Mouse (Mus musculus) forebrain, embryonic 15.5 days (tissue): Measurements from ENCODE around the gene Acot2. TPM values are rescaled to one million over a fixed set of nuclear protein-coding genes. Genes with fewer than 3 reads are reported as not detected.

Experiments
- polyA plus RNA-seq: library from polyadenylated mRNA; unstranded; fragments of >200 nt; fragmentation: Nextera tagmentation; extraction: Ambion mirVana; gene quantifications from 2 replicates; pipeline ENCODE4 v1.2.1, GENCODE M21; 2015

Gene Acot2
- polyA plus RNA-seq, 1 experiment from 2014 or later: 12.4 TPM

Other genes starting within 250 kb of the Acot2 start
- gene Papln, start 224.2 kb upstream of the Acot2 start, polyA plus RNA-seq: 0.15 and 0.20 TPM in 2 replicates
- 16.4 and 18.6 TPM in 2 replicates for gene Numb, start 65.9 kb upstream of the Acot2 start, polyA plus RNA-seq
- 13.0 and 13.7 TPM in 2 replicates for gene Riox1, start 37.3 kb upstream of the Acot2 start, polyA plus RNA-seq
- gene Heatr4, start 3.0 kb upstream of the Acot2 start, polyA plus RNA-seq: not detected in 2 replicates
- gene Acot1, start 21.6 kb downstream of the Acot2 start, polyA plus RNA-seq: 74.0 and 86.6 TPM in 2 replicates
- gene Acot4, start 50.5 kb downstream of the Acot2 start, polyA plus RNA-seq: 0.27 and 0.41 TPM in 2 replicates
- not detected in 2 replicates for gene Gm49366, start 51.1 kb downstream of the Acot2 start, polyA plus RNA-seq
- 0.62 and 0.80 TPM in 2 replicates for gene Acot3, start 64.3 kb downstream of the Acot2 start, polyA plus RNA-seq
- gene Acot5, start 81.5 kb downstream of the Acot2 start, polyA plus RNA-seq: 0.32 TPM in 1 of 2 replicates, not detected in the other
- gene Acot6, start 112.8 kb downstream of the Acot2 start, polyA plus RNA-seq: 1.2 TPM in 2 replicates
- gene Dnal1, start 126.5 kb downstream of the Acot2 start, polyA plus RNA-seq: 9.6 and 10.1 TPM in 2 replicates
- 6.0 and 6.5 TPM in 2 replicates for gene Pnma1, start 160.6 kb downstream of the Acot2 start, polyA plus RNA-seq
- 4.3 and 5.0 TPM in 2 replicates for gene Elmsan1, start 231.0 kb downstream of the Acot2 start, polyA plus RNA-seq